Mouse (Mus musculus) liver, adult 2 months (tissue): Measurements from ENCODE around the gene N6amt1. TPM values are rescaled to one million over a fixed set of nuclear protein-coding genes. Genes with fewer than 3 reads are reported as not detected.
A peak's percentile ranks its signal among the peaks of the same experiment; 100 is the strongest.

Source experiments
- DNase-seq: peaks from one replicate; pipeline ENCODE4 v3.0.0-alpha.2; 2011; ENCODE audit warnings: low read depth, low spot score; ENCODE audit errors: extremely low read depth
- H3K27ac ChIP-seq: fragments of 200-500 bp; replicated peaks from 2 replicates; pipeline ENCODE4 v1.5.1; 2012; ENCODE audit warnings: low read depth, mild to moderate bottlenecking, control low read depth, inconsistent platforms, low read length; ENCODE audit not compliant: insufficient read depth
- H3K27me3 ChIP-seq: fragments of 200-500 bp; 2 replicates; pipeline ENCODE4 v1.6.1; 2012; ENCODE audit warnings: mild to moderate bottlenecking, moderate library complexity, low read length, inconsistent platforms; ENCODE audit not compliant: control insufficient read depth, insufficient read depth
- H3K36me3 ChIP-seq: fragments of 200-500 bp; 2 replicates; pipeline ENCODE4 v1.6.1; 2012; ENCODE audit warnings: low read length, inconsistent platforms; ENCODE audit not compliant: control insufficient read depth, insufficient read depth
- H3K4me1 ChIP-seq: fragments of 200-500 bp; 2 replicates; pipeline ENCODE4 v1.6.1; 2011; ENCODE audit warnings: low read length; ENCODE audit not compliant: control insufficient read depth, insufficient read depth
- H3K4me3 ChIP-seq: fragments of 200-500 bp; 2 replicates; pipeline ENCODE4 v1.5.1; 2011; ENCODE audit warnings: low read depth, mild to moderate bottlenecking, control low read depth, low read length, moderate library complexity; ENCODE audit not compliant: insufficient read depth
- H3K79me2 ChIP-seq: fragments of 200-500 bp; 2 replicates; pipeline ENCODE4 v1.6.1; 2012; ENCODE audit warnings: inconsistent platforms, mild to moderate bottlenecking, low read length, moderate library complexity; ENCODE audit not compliant: control insufficient read depth, insufficient read depth
- H3K9ac ChIP-seq: fragments of 200-500 bp; 2 replicates; pipeline ENCODE4 v1.6.1; 2012; ENCODE audit warnings: low read depth, mild to moderate bottlenecking, control low read depth, inconsistent platforms, low read length
- CTCF ChIP-seq: fragments of 200-500 bp; IDR thresholded peaks from 2 replicates; pipeline ENCODE4 v1.5.1; 2011; ENCODE audit warnings: low read depth, low read length, control low read depth
- POLR2A ChIP-seq: fragments of 200-500 bp; IDR thresholded peaks from 2 replicates; pipeline ENCODE4 v1.6.1; 2011; ENCODE audit warnings: low read length, control low read depth; ENCODE audit not compliant: insufficient read depth; ENCODE audit errors: extremely low read depth
- WGBS: fragments of 180-500 bp; shearing (Covaris S2); methylation state at CpG from one replicate; pipeline ENCODE4 v1.1.7; 2018; 5-methylcytosine and 5-hydroxymethylcytosine counted together
- polyA plus RNA-seq: library from polyadenylated mRNA; depleted of rRNA; stranded (reverse); fragments of >200 nt; gene quantifications from 2 replicates; pipeline ENCODE4 v1.2.3, GENCODE M21; 2012
- total RNA-seq: library from RNA; depleted of rRNA; stranded (reverse); fragments of >200 nt; gene quantifications from 2 replicates; pipeline ENCODE4 v1.2.3, GENCODE M21; 2014

Gene N6amt1
- total and polyA plus RNA-seq, 2 experiments: 4.9 to 9.1 TPM

GRCm38 (mm10) chr16:87318998-87319397 is 35.0 kb upstream of the N6amt1 start:
- no peak for DNase-seq
- Histone ChIP-seq H3K36me3 (no peaks in the 10 kb centered on the region), H3K9ac (no peak overlapping the region), H3K4me1 (no peaks in the 10 kb centered on the region), H3K27ac (no peak overlapping the region), H3K4me3 (no peak overlapping the region), H3K27me3 (no peaks in the 10 kb centered on the region), H3K79me2 (no peaks in the 10 kb centered on the region)
- TF ChIP-seq CTCF: no peak
- 94% methylated on average over 5 of the region's 5 CpGs for WGBS

- Histone ChIP-seq H3K79me2 (no peaks in the 10 kb centered on the region), H3K4me3 (no peak overlapping the region), H3K27me3 (no peaks in the 10 kb centered on the region), H3K27ac (no peak overlapping the region), H3K4me1 (no peaks in the 10 kb centered on the region), H3K9ac (no peak overlapping the region), H3K36me3 (no peaks in the 10 kb centered on the region)
- TF ChIP-seq CTCF (no peak), POLR2A (no peak)
- 78% methylated on average over 5 of the region's 5 CpGs for WGBS
- no peak for DNase-seq
Measured at GRCm38 (mm10) chr16:87319541-87320251, 34.3 kb upstream of the N6amt1 start.

GRCm38 (mm10) chr16:87320252-87320555 is 33.8 kb upstream of the N6amt1 start:
- Histone ChIP-seq H3K4me1 (no peaks in the 10 kb centered on the region), H3K4me3 (no peak overlapping the region), H3K79me2 (no peaks in the 10 kb centered on the region), H3K27me3 (no peaks in the 10 kb centered on the region), H3K36me3 (no peaks in the 10 kb centered on the region), H3K27ac (no peak overlapping the region), H3K9ac (no peak overlapping the region)
- no peak for DNase-seq
- no peak for TF ChIP-seq CTCF
- 87% methylated on average over 2 of the region's 2 CpGs for WGBS

- Histone ChIP-seq H3K27ac (no peak overlapping the region), H3K4me3 (no peak overlapping the region), H3K36me3 (no peaks in the 10 kb centered on the region), H3K79me2 (no peaks in the 10 kb centered on the region), H3K27me3 (no peaks in the 10 kb centered on the region), H3K9ac (no peak overlapping the region), H3K4me1 (no peaks in the 10 kb centered on the region)
- DNase-seq: peak; percentile 28
- WGBS: 72% methylated on average over 5 of the region's 5 CpGs
- no peak for TF ChIP-seq POLR2A
- TF ChIP-seq CTCF: no peak
Measured at GRCm38 (mm10) chr16:87324571-87324970, 29.4 kb upstream of the N6amt1 start.

GRCm38 (mm10) chr16:87329986-87330385 is 24.0 kb upstream of the N6amt1 start:
- TF ChIP-seq POLR2A (no peak), CTCF (no peak)
- no peak overlapping the region for H3K4me3 ChIP-seq
- no peak for DNase-seq
- H3K36me3 ChIP-seq: no peaks in the 10 kb centered on the region
- 92% methylated on average over 3 of the region's 3 CpGs for WGBS
- H3K27me3 ChIP-seq: no peaks in the 10 kb centered on the region
- no peak overlapping the region for H3K27ac ChIP-seq
- no peak overlapping the region for H3K9ac ChIP-seq
- no peaks in the 10 kb centered on the region for H3K4me1 ChIP-seq
- H3K79me2 ChIP-seq: no peaks in the 10 kb centered on the region

GRCm38 (mm10) chr16:87334756-87335155 is 19.2 kb upstream of the N6amt1 start:
- H3K36me3 ChIP-seq: no peaks in the 10 kb centered on the region
- no peak for TF ChIP-seq POLR2A
- no peak for TF ChIP-seq CTCF
- H3K4me1 ChIP-seq: no peaks in the 10 kb centered on the region
- DNase-seq: no peak
- 77% methylated on average over 3 of the region's 3 CpGs for WGBS
- no peak overlapping the region for H3K9ac ChIP-seq
- H3K27ac ChIP-seq: no peak overlapping the region
- no peak overlapping the region for H3K4me3 ChIP-seq
- H3K79me2 ChIP-seq: no peaks in the 10 kb centered on the region
- H3K27me3 ChIP-seq: no peaks in the 10 kb centered on the region
